Mouse (Mus musculus): ENCODE results near the gene Iqcf6. TPM values are rescaled to one million over a fixed set of nuclear protein-coding genes. Genes with fewer than 3 reads are reported as not detected.

The Iqcf6 gene
- polyA plus RNA-seq, 1 experiment from 2014 or later = not detected

Other genes starting within 250 kb of the Iqcf6 start
- gene Rpl29, start 197.1 kb upstream of the Iqcf6 start, polyA plus RNA-seq (2014; fragmentation: Nextera tagmentation; extraction: Ambion mirVana) = 882 and 903 TPM in 2 replicates
- 26.4 and 30.3 TPM in 2 replicates for gene Acy1, start 188.3 kb upstream of the Iqcf6 start, polyA plus RNA-seq (2014; fragmentation: Nextera tagmentation; extraction: Ambion mirVana)
- gene Abhd14b, start 179.1 kb upstream of the Iqcf6 start, polyA plus RNA-seq (2014; fragmentation: Nextera tagmentation; extraction: Ambion mirVana) = 4.2 and 6.0 TPM in 2 replicates
- gene Abhd14a, start 178.9 kb upstream of the Iqcf6 start, polyA plus RNA-seq (2014; fragmentation: Nextera tagmentation; extraction: Ambion mirVana) = 31.2 and 34.7 TPM in 2 replicates
- gene Pcbp4, start 173.3 kb upstream of the Iqcf6 start, polyA plus RNA-seq (2014; fragmentation: Nextera tagmentation; extraction: Ambion mirVana) = 222 and 249 TPM in 2 replicates
- gene Gpr62, start 160.6 kb upstream of the Iqcf6 start, polyA plus RNA-seq (2014; fragmentation: Nextera tagmentation; extraction: Ambion mirVana) = 0.22 and 0.29 TPM in 2 replicates
- 41.3 and 42.2 TPM in 2 replicates for gene Rrp9, start 150.6 kb upstream of the Iqcf6 start, polyA plus RNA-seq (2014; fragmentation: Nextera tagmentation; extraction: Ambion mirVana)
- gene Parp3, start 149.6 kb upstream of the Iqcf6 start, polyA plus RNA-seq (2014; fragmentation: Nextera tagmentation; extraction: Ambion mirVana) = 0.54 and 1.4 TPM in 2 replicates
- not detected in 2 replicates for gene Iqcf1, start 126.6 kb upstream of the Iqcf6 start, polyA plus RNA-seq (2014; fragmentation: Nextera tagmentation; extraction: Ambion mirVana)
- not detected in 2 replicates for gene Iqcf5, start 112.0 kb upstream of the Iqcf6 start, polyA plus RNA-seq (2014; fragmentation: Nextera tagmentation; extraction: Ambion mirVana)
- not detected in 2 replicates for gene Iqcf3, start 65.0 kb upstream of the Iqcf6 start, polyA plus RNA-seq (2014; fragmentation: Nextera tagmentation; extraction: Ambion mirVana)
- gene Iqcf4, start 55.6 kb upstream of the Iqcf6 start, polyA plus RNA-seq (2014; fragmentation: Nextera tagmentation; extraction: Ambion mirVana) = not detected in 2 replicates
- 9.5 and 9.7 TPM in 2 replicates for gene Grm2, start 29.5 kb downstream of the Iqcf6 start, polyA plus RNA-seq (2014; fragmentation: Nextera tagmentation; extraction: Ambion mirVana)
- 28.1 and 30.0 TPM in 2 replicates for gene Tex264, start 59.3 kb downstream of the Iqcf6 start, polyA plus RNA-seq (2014; fragmentation: Nextera tagmentation; extraction: Ambion mirVana)
- 6.3 and 8.8 TPM in 2 replicates for gene Rad54l2, start 162.6 kb downstream of the Iqcf6 start, polyA plus RNA-seq (2014; fragmentation: Nextera tagmentation; extraction: Ambion mirVana)
- 30.4 and 32.1 TPM in 2 replicates for gene Dcaf1, start 195.3 kb downstream of the Iqcf6 start, polyA plus RNA-seq (2014; fragmentation: Nextera tagmentation; extraction: Ambion mirVana)

All from hindbrain, embryonic 11.5 days (tissue).